Mouse (Mus musculus) mouse embryonic stem cell (cell line): ENCODE measurements around the gene Dusp13.

Source experiments
- in situ Hi-C, 2 experiments: fragments of 300-500 bp; cut with MboI; formaldehyde crosslinking; loops; 1 replicate in 1 of 2; 3 replicates in 1 of 2; pipeline ENCODE4 v1.14.3; 2019 to 2020; ENCODE audit warnings: low sequenced_read_pairs in 2 of 2, low pct_unique_long_range_greater_than_20kb in 1 of 2, mixed read lengths in 1 of 2; ENCODE audit not compliant: unreplicated experiment in 1 of 2

Gene Dusp13

DNA sequence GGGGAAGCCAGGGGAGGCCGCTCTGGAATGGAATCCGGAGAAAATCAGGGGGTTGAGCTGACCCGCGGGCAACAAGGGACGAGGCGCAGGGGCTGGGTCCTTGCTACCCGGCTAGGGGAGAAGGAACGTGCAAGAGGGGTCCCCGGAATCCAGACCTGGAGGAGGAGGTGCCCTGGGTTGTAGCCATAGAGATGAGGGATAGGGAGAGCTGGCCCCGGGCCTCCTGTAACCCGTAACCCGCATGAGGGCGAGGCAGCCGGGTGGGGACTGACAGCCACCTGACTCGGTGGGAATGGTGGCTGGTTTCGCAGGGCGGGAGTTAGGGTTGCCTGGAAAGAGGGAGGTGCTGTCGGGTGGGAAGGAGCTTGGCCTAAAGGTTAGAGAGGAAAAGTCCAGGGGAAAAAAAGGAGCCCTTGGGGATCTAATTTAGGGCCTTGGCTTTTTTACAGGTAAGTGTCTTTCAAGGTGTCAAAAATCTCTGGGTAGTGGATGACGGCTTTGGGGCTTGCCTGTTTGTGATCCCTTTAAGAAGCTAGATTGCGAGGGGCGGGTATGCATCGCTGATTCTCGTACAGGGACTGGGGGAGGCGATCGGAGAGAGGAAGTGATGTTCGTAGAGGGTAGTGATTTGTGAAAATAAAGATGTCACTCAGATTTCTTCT lies at the start of gene Dusp13:
Dusp13 (minus strand) TSS at position 301 of the 662 bp plus-strand sequence.
- in situ Hi-C loops, result no loop called here

DNA sequence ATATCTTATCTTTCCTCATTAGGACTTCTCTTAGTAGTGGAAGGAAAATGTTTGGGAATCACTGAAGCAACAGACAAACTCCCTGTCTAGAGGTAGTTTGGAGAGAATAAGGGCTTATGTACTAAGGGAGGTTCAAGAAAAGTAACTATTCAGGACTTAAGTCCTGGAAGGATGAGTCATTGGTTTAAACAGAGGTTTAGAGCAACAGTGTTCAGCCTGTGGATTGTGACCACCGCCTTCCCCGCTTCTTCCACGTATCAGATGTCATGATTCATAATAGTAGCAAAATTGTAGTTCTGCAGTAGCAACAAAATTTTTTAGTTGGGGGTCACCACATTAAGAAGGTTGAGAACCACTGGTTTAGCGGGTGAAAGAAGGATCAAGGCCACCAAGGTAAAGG lies 49.7 kb upstream of the Dusp13 start:
- in situ Hi-C loops, result no loop called here

DNA sequence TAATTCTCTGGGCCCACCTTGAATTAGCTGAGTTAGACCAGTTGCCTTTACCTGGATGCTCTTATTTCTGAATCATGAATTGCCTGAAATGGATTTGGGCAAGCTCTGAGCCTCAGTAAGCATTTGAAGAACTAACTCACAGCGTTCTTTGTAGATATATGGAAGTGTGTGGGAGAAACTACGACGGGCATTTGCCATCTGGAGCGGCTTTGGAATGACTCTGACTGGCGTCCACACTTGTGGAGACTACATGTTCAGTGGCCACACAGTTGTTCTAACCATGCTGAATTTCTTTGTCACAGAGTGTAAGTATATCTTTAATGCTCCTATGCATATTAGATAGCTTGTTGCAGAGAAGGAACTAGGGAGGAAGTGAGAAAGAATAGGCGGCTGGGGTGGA lies 41.3 kb upstream of the Dusp13 start:
- in situ Hi-C loops, result no loop called here

DNA sequence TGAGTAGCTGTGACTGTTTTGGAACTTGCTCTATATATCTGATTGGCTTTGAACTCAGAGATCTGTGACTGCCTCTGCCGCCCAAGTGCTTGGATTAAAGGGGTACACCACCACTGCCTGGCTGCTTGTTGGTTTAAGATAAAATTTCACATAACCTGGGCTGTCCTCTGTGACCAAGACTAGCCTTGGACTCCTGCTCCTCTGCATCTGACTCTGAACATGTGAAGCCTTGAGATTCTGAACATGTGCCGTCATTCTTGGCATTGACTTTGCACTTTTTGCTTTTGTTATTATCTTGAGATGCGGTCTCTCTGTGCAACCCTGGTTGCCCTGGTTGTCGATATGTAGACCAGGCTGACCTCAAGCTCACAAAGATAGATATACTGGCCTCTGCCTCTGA lies 40.7 kb upstream of the Dusp13 start:
- in situ Hi-C loops, result no loop called here

DNA sequence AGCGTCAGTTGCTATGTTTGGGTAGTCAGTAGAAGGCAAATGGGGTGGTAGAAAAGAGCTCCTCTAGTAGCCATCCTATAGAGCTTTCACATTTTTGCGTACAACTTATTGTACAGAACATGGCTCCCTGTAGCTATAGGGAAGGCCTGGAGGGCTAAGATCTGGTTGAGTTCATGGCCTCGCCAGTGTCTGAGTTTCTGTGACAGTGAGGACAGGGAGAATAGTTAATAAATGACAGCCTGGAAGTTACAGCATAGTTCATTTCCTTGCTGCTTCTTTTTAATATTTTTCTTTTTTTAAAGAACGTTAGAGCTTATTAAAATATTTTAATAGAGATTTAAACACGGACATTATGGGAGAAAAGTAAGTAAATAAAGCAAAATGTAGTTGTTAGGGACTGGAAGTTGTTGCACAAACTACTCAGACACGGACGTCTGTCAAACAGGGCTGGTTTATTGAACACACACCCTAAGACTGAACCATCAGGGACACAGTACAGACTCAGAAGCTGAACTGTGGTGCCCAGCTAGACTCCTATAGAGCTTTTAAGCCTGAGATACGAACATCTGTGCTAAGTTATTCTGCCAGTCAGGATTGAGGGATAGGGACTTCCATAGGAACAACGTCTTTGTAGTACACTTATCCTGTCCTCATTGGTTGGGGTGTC lies 39.7 kb upstream of the Dusp13 start:
- in situ Hi-C loops, result no loop called here

DNA sequence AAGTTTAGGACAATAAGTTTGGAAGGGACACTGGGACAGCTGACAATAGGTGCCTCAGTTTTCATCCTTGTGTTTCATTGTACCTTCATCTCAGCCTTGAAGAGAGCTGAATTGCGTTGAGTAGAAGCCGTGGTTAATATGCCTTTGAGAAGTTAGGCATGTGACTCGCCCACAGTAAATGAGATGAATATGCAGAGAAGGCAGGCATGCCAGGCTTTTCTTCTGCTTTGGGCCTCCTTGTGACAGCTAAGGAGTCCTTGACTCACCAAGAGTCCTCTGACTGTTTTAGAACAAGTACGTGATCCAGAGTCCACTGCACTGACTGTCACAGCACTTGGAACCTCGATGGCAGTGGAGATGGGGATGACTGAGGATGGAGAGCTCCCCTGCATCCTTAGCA lies 37.1 kb upstream of the Dusp13 start:
- in situ Hi-C loops, result no loop called here

DNA sequence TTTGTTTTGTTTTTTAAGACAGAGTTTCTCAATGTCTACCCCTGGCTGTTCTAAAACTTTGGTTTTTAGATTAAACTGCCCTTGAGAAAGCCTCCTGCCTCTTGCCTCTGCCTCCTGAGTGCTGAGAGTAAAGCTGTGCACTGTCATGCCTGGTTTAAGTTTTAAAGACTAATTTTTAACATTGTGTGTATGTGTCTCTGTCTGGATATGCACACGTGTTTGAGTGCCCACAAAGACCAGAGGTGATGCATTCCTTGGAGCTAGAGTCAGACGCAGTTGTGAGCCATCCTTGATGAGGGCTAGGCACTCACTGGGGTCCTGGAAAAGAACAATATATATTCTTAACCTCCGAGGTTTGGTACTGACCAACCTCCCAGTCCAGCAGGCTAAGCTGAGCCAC lies 36.4 kb upstream of the Dusp13 start:
- in situ Hi-C loops, result no loop called here

DNA sequence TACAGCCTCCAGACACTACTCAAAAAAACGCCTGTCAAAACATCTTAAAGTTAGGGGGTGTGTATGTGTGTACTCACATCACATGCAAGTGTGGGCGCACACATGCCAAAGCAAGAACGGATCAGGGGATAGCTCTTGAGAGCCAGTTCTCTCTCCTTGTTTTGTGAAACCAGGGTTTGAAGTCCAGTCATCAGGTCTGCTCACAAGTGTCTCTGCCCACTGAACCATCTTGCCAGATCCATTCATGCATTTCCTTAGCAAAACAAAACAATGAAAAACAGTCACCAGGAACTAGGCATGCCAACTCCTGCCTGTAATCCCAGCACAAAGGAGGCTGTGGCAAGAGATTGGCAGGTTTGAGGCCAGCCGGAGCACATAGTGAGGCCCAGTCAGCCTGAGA lies 35.5 kb upstream of the Dusp13 start:
- in situ Hi-C loops, result no loop called here

DNA sequence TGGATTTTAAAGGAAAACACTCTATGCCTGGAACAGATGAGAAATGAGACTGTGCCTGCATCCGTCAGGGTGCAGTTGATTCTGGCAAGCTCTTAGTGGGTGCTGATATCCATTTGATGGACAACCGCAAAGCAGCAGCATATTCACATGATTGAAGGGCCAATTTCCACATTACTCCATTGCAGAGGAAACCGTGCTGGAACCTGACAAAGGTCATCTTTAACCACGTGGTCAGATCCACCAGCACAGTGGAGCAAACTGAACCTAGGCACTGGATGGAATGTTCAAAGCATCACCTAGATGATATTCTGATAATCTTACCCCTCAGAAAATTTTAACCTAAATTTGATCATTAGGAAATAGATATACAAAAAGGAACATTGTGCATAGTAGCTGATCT lies 25.2 kb upstream of the Dusp13 start:
- in situ Hi-C loops, result no loop called here

DNA sequence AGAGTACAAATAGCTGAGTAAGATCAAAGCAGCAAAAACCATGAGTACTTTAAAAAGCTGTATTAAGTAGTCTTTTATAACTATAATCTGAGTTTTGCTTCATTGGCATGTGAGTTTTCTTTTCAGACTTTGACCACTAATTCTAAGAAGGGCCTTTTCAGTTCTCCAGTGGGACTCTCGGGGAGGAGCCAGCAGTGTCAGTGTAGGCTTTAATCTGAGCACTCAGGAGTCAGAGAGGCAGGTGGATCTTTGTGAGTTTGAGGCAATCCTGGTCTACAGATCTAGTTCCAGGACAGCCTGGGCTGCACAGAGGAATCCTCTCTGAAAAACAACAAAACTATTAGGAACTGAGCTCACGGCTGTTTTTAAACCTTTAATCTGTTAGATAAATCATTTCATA lies 23.0 kb upstream of the Dusp13 start:
- in situ Hi-C loops, result no loop called here

DNA sequence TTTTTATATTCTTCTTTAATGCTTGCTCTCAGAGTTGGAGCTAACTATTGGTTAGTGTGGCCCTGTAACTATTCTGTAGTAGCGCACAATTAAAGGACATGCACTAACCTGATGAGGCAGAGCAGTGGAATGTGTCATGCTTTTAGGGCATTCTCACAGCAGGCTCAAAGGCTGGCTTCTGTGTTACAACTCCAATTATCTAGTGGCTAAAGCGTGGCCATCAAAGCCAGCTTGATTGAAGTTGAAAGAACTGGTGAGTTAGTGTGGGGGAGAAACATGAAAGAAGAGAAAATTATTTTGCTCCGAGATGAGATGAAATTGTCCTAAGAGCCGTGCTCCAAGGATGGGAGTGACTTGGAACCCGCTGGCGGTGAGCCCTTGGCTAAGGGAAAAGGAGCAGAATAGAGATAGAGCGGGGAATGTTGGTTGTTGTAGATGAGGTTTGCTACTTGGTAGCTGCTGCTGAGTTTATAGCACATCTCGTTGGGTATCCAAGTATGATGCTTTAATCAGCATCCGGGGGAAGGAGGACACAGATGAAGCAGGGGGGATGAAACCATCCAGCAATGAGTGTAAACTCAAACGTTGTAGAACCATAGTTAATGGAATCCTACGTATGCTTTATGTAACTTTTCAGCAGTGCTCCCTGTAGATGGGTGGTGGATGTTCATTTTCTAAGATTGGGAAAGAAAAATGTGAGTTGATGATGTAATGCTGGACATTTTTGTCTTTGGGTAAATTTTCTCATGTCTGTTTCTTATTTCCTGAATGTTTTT lies 21.7 kb upstream of the Dusp13 start:
- in situ Hi-C loops, result no loop called here

DNA sequence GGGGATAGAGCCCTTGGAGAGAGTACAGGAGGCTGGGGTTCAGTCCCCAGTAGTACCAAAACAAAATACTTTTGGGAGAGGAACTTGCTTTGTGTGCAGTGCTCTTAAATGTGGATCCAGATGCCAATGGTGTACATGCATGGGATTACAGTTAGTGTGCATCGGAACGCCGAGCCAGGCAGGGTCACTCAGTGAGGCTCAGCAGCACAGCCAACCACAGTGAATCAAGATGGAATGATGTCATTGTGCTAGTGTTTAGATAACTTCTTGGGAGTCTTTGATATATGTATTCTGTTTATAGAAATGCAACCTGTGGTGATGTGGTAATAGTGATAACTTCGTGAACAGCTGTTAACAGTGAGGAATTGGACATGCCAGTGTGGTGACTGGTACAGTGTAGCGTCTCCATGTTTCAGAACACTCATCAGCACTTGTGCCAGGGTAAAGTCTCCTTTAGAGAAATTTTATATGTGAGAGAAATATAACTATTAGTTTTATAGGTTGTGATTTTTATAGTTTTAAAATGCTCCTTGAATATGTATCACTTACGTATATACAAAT lies 15.5 kb upstream of the Dusp13 start:
- in situ Hi-C loops, result no loop called here

DNA sequence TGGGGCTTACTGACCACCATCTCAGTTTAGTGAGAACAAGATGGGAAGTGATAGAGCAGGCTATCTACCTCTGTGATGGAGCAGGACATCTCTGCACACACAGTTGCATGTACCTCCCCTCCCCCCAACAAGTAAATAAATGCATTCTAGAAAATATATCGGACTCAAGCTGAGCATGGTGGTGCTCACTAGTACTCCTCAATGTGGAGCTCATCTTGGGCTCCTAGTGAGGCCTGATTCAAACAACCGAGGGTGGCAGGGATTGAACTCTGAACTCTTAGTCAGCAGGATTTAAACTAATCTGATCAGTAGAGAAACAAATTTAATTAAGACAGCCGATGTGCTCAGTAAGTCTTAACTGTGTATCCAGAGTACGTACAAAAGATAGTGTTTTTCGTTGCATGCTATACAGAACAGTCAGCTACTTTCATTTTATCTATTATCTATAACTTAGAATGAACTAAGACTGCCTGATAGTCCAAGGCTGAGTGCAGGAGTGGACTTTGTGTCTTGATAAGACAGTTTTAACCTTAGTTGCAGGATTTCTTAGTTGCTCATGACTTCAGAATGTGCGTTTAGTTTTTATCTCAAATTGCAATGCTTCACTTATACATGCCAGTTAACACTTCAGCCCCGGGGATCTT lies 14.9 kb upstream of the Dusp13 start:
- in situ Hi-C loops, result no loop called here

DNA sequence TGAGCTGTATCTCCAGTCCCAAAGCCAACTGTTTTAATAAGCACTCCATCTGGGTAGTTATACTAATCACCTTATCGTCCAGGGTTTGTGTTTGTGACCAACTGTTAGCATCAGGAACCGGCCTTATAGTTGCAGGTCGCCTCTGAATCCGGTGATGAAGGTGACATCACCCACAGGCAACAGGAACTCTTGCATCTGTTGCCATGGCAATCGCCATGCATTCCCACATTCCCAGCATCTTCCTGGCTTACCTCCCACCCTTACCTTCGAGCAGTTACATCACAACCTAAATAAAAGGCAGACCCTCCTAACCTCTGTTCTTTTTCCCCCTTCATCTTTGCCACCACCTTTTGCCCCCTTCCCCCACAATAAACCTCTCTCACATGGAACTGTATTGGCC lies 13.7 kb upstream of the Dusp13 start:
- in situ Hi-C loops, result no loop called here

DNA sequence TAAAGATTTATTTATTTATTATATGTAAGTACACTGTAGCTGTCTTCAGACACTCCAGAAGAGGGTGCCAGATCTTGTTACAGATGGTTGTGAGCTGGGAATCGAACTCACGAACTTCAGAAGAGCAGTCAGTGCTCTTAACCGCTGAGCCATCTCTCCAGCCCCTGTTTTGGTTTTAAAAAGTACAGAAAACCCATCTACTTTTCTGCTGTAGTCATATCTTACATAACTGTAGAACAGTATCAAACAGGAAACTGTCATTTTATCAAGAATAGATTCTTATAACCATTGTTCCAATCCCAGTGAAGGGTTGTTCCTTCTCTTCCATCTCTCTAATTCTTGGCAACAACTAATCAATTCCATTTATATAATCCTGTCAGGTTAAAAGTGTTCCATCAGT lies 12.8 kb upstream of the Dusp13 start:
- in situ Hi-C loops, result no loop called here

DNA sequence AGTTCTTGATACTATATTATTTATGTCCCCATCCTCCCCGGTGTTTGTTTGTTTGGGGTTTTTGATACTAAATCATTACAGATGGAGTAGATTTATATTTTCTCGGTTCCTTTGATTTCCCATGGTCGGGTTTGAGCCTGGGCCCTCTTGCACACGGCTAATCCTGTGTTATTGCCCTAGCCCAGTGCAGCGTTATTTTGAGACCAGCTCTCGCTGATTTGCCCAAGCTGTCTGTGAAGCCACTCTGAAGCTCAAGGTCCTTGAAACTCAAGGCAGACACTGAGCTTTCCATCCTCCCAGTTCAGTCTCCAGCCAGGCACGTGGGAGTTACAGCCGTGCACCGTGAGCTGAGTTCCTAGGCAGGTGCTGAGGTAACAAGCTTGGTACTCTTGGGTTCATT lies 10.6 kb upstream of the Dusp13 start:
- in situ Hi-C loops, result no loop called here

DNA sequence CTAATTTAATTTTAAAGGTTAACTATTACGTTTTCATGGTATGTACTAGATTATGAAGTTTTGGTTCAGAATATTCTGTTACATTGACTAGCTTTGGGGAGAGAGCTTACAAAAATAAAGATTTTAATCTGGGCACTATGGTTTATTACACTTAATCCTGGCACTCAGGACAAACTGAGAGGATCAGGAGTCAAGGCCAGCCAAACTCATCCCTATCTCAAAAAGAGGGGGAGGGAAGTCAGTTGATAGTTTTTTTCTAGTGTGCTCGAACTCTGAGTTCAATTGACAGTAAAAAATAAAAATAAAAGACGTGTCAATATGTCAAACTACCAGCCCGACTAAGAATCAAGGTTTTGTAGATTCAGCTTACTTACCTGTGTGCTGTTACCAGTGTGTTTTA lies 2.4 kb upstream of the Dusp13 start:
- in situ Hi-C loops, result no loop called here

DNA sequence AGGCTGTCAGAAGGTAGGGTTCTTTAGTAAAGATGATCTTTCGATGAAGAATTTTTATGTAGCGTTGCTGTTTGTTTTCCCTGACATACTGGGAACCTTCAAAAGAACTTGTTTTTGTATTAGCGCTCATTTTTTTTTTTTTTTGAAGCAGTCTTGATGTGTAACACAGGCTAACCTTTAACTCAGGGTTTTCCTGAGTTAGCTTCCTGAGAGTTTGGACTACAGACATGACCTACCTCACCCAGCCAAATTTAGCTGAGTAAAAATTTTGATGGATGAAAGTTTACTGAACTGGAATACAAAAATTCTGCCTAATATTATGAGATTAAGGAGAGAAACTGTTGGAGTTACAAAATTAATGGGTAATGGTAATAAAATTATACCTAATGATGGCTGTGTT lies 1.4 kb upstream of the Dusp13 start:
- in situ Hi-C loops, result no loop called here
